Mouse (Mus musculus) lung, embryonic 16.5 days (tissue): ENCODE data around the gene Rtl10. TPM values are rescaled to one million over a fixed set of nuclear protein-coding genes. Genes with fewer than 3 reads are reported as not detected.

Experiments used
- polyA plus RNA-seq: library from polyadenylated mRNA; unstranded; fragments of >200 nt; fragmentation: Nextera tagmentation; extraction: Ambion mirVana; gene quantifications from 2 replicates; pipeline ENCODE4 v1.2.1, GENCODE M21; 2015

Rtl10 gene
- polyA plus RNA-seq, 1 experiment from 2014 or later: 4.0 TPM

Other genes with a start within 250 kb of the Rtl10 start
- 1.8 and 2.8 TPM in 2 replicates for gene Gm49776, start 240.6 kb upstream of the Rtl10 start, polyA plus RNA-seq
- 26.6 and 28.8 TPM in 2 replicates for gene Dgcr8, start 209.7 kb upstream of the Rtl10 start, polyA plus RNA-seq
- gene Tango2, start 150.8 kb upstream of the Rtl10 start, polyA plus RNA-seq: 27.0 and 28.7 TPM in 2 replicates
- gene Arvcf, start 150.7 kb upstream of the Rtl10 start, polyA plus RNA-seq: 34.0 and 36.7 TPM in 2 replicates
- 22.0 and 22.1 TPM in 2 replicates for gene Txnrd2, start 72.5 kb upstream of the Rtl10 start, polyA plus RNA-seq
- gene Comt, start 72.0 kb upstream of the Rtl10 start, polyA plus RNA-seq: 124 and 125 TPM in 2 replicates
- gene Gnb1l, start 188 bp upstream of the Rtl10 start, polyA plus RNA-seq: 14.1 and 14.3 TPM in 2 replicates
- 5.5 and 6.2 TPM in 2 replicates for gene Tbx1, start 91.8 kb downstream of the Rtl10 start, polyA plus RNA-seq
- 2.0 and 2.2 TPM in 2 replicates for gene Gp1bb, start 123.5 kb downstream of the Rtl10 start, polyA plus RNA-seq
- gene Gm49601, start 127.5 kb downstream of the Rtl10 start, polyA plus RNA-seq: 3.6 and 4.2 TPM in 2 replicates
- 21.1 and 22.2 TPM in 2 replicates for gene Sept5, start 131.1 kb downstream of the Rtl10 start, polyA plus RNA-seq